Mouse (Mus musculus): ENCODE measurements around the gene Tpbgl. TPM values are rescaled to one million over a fixed set of nuclear protein-coding genes. Genes with fewer than 3 reads are reported as not detected.

Gene Tpbgl
- polyA plus RNA-seq, 1 experiment from 2014 or later: 2.5 TPM

DNA sequence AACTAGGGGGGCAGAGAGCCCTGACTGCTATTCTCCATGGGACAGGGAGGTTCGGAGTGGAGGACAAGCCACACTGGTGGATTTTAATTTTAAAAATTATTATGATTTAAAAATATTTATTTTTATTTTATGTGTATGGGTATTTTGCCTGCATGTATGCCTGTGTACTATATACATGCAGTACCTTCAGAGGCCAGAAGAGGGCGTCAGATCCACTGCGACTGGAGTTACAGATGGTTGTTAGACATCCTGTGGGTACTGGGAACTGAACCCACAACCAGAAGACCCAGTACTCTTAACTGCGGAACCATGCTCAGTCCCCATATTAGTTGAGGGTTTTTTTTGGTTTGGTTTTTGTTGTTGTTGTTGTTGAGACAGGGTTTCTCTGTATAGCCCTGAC is 28.2 kb downstream of the Tpbgl start:
- no peaks in the 10 kb centered on the region for H3K27me3 ChIP-seq (replicated peaks; ENCODE audit: control insufficient read depth, insufficient read depth, low read length)
- ATAC-seq (ENCODE audit: low read depth) (no peak), DNase-seq (ENCODE audit: low spot score) (no peak)
- no peak overlapping the region for H3K4me3 ChIP-seq (ENCODE audit: low read depth, low read length)
- 71% methylated on average over 4 of the region's 4 CpGs for WGBS
- H3K9me3 ChIP-seq (ENCODE audit: control insufficient read depth, low read length): no peaks in the 10 kb centered on the region
- no peaks in the 10 kb centered on the region for H3K4me1 ChIP-seq (ENCODE audit: control insufficient read depth, insufficient read depth, low read length)
- peaks cover 23% of the 10 kb centered on the region; the same call in 1 of the 2 replicates for H3K36me3 ChIP-seq (ENCODE audit: control insufficient read depth, insufficient read depth, low read length)
- no peak overlapping the region for H3K9ac ChIP-seq (ENCODE audit: low read depth, low read length)
- H3K4me2 ChIP-seq (ENCODE audit: low read depth, low read length): no peak overlapping the region
- no peak overlapping the region for H3K27ac ChIP-seq (replicated peaks; ENCODE audit: low read depth, low read length)

- no peak for ATAC-seq (ENCODE audit: low read depth)
- Histone ChIP-seq H3K4me3 (ENCODE audit: low read depth, low read length) (no peak overlapping the region), H3K9me3 (ENCODE audit: control insufficient read depth, low read length) (no peaks in the 10 kb centered on the region), H3K36me3 (ENCODE audit: control insufficient read depth, insufficient read depth, low read length) (peaks cover 24% of the 10 kb centered on the region; the same call in 1 of the 2 replicates), H3K27ac (replicated peaks; ENCODE audit: low read depth, low read length) (no peak overlapping the region), H3K4me2 (ENCODE audit: low read depth, low read length) (no peak overlapping the region), H3K27me3 (replicated peaks; ENCODE audit: control insufficient read depth, insufficient read depth, low read length) (no peaks in the 10 kb centered on the region), H3K9ac (ENCODE audit: low read depth, low read length) (no peak overlapping the region), H3K4me1 (ENCODE audit: control insufficient read depth, insufficient read depth, low read length) (no peaks in the 10 kb centered on the region)
- DNase-seq (ENCODE audit: low spot score): no peak
- 85% methylated on average over 13 of the region's 15 CpGs for whole genome bisulfite sequencing
These were observed 32.8 kb downstream of the Tpbgl start for GRCm38 (mm10) chr7:99593868-99594803.

GRCm38 (mm10) chr7:99592669-99593068 is 34.2 kb downstream of the Tpbgl start:
- Histone ChIP-seq H3K27me3 (replicated peaks; ENCODE audit: control insufficient read depth, insufficient read depth, low read length) (no peaks in the 10 kb centered on the region), H3K4me2 (ENCODE audit: low read depth, low read length) (no peak overlapping the region), H3K27ac (replicated peaks; ENCODE audit: low read depth, low read length) (no peak overlapping the region), H3K9ac (ENCODE audit: low read depth, low read length) (no peak overlapping the region), H3K4me1 (ENCODE audit: control insufficient read depth, insufficient read depth, low read length) (no peaks in the 10 kb centered on the region), H3K9me3 (ENCODE audit: control insufficient read depth, low read length) (no peaks in the 10 kb centered on the region), H3K4me3 (ENCODE audit: low read depth, low read length) (no peak overlapping the region), H3K36me3 (ENCODE audit: control insufficient read depth, insufficient read depth, low read length) (peaks cover 25% of the 10 kb centered on the region)
- no peak for DNase-seq (ENCODE audit: low spot score)
- WGBS: 78% methylated on average over 3 of the region's 3 CpGs
- ATAC-seq (ENCODE audit: low read depth): no peak

GRCm38 (mm10) chr7:99590646-99591045 is 36.3 kb downstream of the Tpbgl start:
- no peaks in the 10 kb centered on the region for H3K27me3 ChIP-seq (replicated peaks; ENCODE audit: control insufficient read depth, insufficient read depth, low read length)
- H3K9me3 ChIP-seq (ENCODE audit: control insufficient read depth, low read length): no peaks in the 10 kb centered on the region
- H3K4me3 ChIP-seq (ENCODE audit: low read depth, low read length): no peak overlapping the region
- H3K27ac ChIP-seq (replicated peaks; ENCODE audit: low read depth, low read length): no peak overlapping the region
- H3K9ac ChIP-seq (ENCODE audit: low read depth, low read length): no peak overlapping the region
- H3K36me3 ChIP-seq (ENCODE audit: control insufficient read depth, insufficient read depth, low read length): peaks cover 25% of the 10 kb centered on the region
- whole genome bisulfite sequencing: 82% methylated on average over 5 of the region's 5 CpGs
- no peaks in the 10 kb centered on the region for H3K4me1 ChIP-seq (ENCODE audit: control insufficient read depth, insufficient read depth, low read length)
- ATAC-seq (ENCODE audit: low read depth) (no peak), DNase-seq (ENCODE audit: low spot score) (no peak)
- H3K4me2 ChIP-seq (ENCODE audit: low read depth, low read length): no peak overlapping the region

- H3K4me1 ChIP-seq (ENCODE audit: control insufficient read depth, insufficient read depth, low read length): no peaks in the 10 kb centered on the region
- ATAC-seq (ENCODE audit: low read depth) (no peak), DNase-seq (ENCODE audit: low spot score) (peak; percentile 74)
- no peak overlapping the region for H3K4me3 ChIP-seq (ENCODE audit: low read depth, low read length)
- H3K27ac ChIP-seq (replicated peaks; ENCODE audit: low read depth, low read length): no peak overlapping the region
- H3K4me2 ChIP-seq (ENCODE audit: low read depth, low read length): no peak overlapping the region
- 17% methylated on average over 3 of the region's 3 CpGs for WGBS
- H3K36me3 ChIP-seq (ENCODE audit: control insufficient read depth, insufficient read depth, low read length): peaks cover 19% of the 10 kb centered on the region
- no peaks in the 10 kb centered on the region for H3K27me3 ChIP-seq (replicated peaks; ENCODE audit: control insufficient read depth, insufficient read depth, low read length)
- no peaks in the 10 kb centered on the region for H3K9me3 ChIP-seq (ENCODE audit: control insufficient read depth, low read length)
- no peak overlapping the region for H3K9ac ChIP-seq (ENCODE audit: low read depth, low read length)
These were observed 36.8 kb downstream of the Tpbgl start for GRCm38 (mm10) chr7:99590064-99590463.

DNA sequence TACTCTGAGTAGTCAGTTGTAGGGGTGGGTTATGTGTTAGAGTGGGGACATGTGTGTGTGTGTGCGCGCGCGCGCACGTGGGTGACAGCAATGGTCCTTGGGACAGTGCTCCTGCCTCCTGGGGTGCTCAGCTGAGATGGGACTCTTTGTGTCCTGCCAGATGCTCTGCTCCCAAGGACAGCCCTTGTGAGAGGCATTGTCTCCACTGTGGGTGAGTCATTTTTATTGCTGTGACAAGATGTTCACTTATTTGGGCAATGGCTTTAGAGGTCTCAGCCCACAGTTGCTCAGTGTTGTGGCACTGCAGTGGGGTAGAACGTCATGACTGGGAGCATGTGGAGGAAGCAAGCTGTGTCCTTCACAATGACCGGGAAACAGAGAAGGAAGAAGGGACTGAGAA is 40.9 kb downstream of the Tpbgl start:
- no peak overlapping the region for H3K4me3 ChIP-seq (ENCODE audit: low read depth, low read length)
- WGBS: 91% methylated on average over 8 of the region's 8 CpGs
- ATAC-seq (ENCODE audit: low read depth): no peak
- no peak overlapping the region for H3K4me2 ChIP-seq (ENCODE audit: low read depth, low read length)
- H3K9ac ChIP-seq (ENCODE audit: low read depth, low read length): no peak overlapping the region
- no peak for DNase-seq (ENCODE audit: low spot score)
- H3K9me3 ChIP-seq (ENCODE audit: control insufficient read depth, low read length): no peaks in the 10 kb centered on the region
- H3K27ac ChIP-seq (replicated peaks; ENCODE audit: low read depth, low read length): no peak overlapping the region
- no peaks in the 10 kb centered on the region for H3K4me1 ChIP-seq (ENCODE audit: control insufficient read depth, insufficient read depth, low read length)
- no peaks in the 10 kb centered on the region for H3K27me3 ChIP-seq (replicated peaks; ENCODE audit: control insufficient read depth, insufficient read depth, low read length)
- H3K36me3 ChIP-seq (ENCODE audit: control insufficient read depth, insufficient read depth, low read length): peaks cover 5% of the 10 kb centered on the region; the same call in 1 of the 2 replicates

- Histone ChIP-seq H3K9ac (ENCODE audit: low read depth, low read length) (no peak overlapping the region), H3K9me3 (ENCODE audit: control insufficient read depth, low read length) (no peaks in the 10 kb centered on the region), H3K36me3 (ENCODE audit: control insufficient read depth, insufficient read depth, low read length) (no peaks in the 10 kb centered on the region), H3K27ac (replicated peaks; ENCODE audit: low read depth, low read length) (no peak overlapping the region), H3K27me3 (replicated peaks; ENCODE audit: control insufficient read depth, insufficient read depth, low read length) (no peaks in the 10 kb centered on the region), H3K4me1 (ENCODE audit: control insufficient read depth, insufficient read depth, low read length) (peaks cover 7% of the 10 kb centered on the region; the same call in 1 of the 2 replicates), H3K4me2 (ENCODE audit: low read depth, low read length) (no peak overlapping the region), H3K4me3 (ENCODE audit: low read depth, low read length) (no peak overlapping the region)
- DNase-seq (ENCODE audit: low spot score) (no peak), ATAC-seq (ENCODE audit: low read depth) (no peak)
- WGBS: 71% methylated on average over 5 of the region's 5 CpGs
These were observed 43.3 kb downstream of the Tpbgl start for GRCm38 (mm10) chr7:99583625-99584024.

- H3K36me3 ChIP-seq (ENCODE audit: control insufficient read depth, insufficient read depth, low read length): no peaks in the 10 kb centered on the region
- peak; percentile 16; the same call in 1 of the 2 replicates for ATAC-seq (ENCODE audit: low read depth)
- DNase-seq (ENCODE audit: low spot score): peak; percentile 23
- WGBS: 74% methylated on average over 4 of the region's 4 CpGs
- H3K4me1 ChIP-seq (ENCODE audit: control insufficient read depth, insufficient read depth, low read length): peaks cover 7% of the 10 kb centered on the region; the same call in 1 of the 2 replicates
- H3K4me3 ChIP-seq (ENCODE audit: low read depth, low read length): no peak overlapping the region
- no peak overlapping the region for H3K27ac ChIP-seq (replicated peaks; ENCODE audit: low read depth, low read length)
- H3K4me2 ChIP-seq (ENCODE audit: low read depth, low read length): no peak overlapping the region
- H3K27me3 ChIP-seq (replicated peaks; ENCODE audit: control insufficient read depth, insufficient read depth, low read length): no peaks in the 10 kb centered on the region
- no peak overlapping the region for H3K9ac ChIP-seq (ENCODE audit: low read depth, low read length)
- no peaks in the 10 kb centered on the region for H3K9me3 ChIP-seq (ENCODE audit: control insufficient read depth, low read length)
These were observed 44.0 kb downstream of the Tpbgl start for GRCm38 (mm10) chr7:99582867-99583266.

DNA sequence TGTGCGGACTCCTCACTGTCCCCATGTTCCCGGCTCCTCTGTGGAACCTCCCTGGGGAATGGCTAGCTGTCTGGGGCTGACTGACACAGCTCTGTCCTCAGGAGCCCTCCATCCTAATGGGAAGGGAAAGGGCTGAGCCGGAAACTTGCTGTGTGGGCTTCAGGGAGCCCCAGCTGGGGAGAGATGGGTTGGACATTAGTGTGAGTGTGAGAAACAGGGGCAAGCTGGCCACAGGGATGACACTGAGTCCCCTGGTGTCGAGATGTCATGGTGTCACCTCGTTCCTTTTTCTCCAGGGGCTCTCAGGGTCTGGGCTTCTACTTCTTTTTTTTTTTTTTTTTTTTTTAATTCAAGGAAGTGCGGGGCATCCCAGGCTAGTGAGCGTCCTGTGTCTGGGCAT is 44.6 kb downstream of the Tpbgl start:
- no peak for ATAC-seq (ENCODE audit: low read depth)
- H3K4me1 ChIP-seq (ENCODE audit: control insufficient read depth, insufficient read depth, low read length): peaks cover 7% of the 10 kb centered on the region; the same call in 1 of the 2 replicates
- H3K9me3 ChIP-seq (ENCODE audit: control insufficient read depth, low read length): no peaks in the 10 kb centered on the region
- WGBS: 70% methylated on average over 6 of the region's 7 CpGs
- no peak overlapping the region for H3K27ac ChIP-seq (replicated peaks; ENCODE audit: low read depth, low read length)
- no peaks in the 10 kb centered on the region for H3K27me3 ChIP-seq (replicated peaks; ENCODE audit: control insufficient read depth, insufficient read depth, low read length)
- no peak overlapping the region for H3K4me2 ChIP-seq (ENCODE audit: low read depth, low read length)
- DNase-seq (ENCODE audit: low spot score): no peak
- H3K9ac ChIP-seq (ENCODE audit: low read depth, low read length): no peak overlapping the region
- H3K4me3 ChIP-seq (ENCODE audit: low read depth, low read length): no peak overlapping the region
- no peaks in the 10 kb centered on the region for H3K36me3 ChIP-seq (ENCODE audit: control insufficient read depth, insufficient read depth, low read length)
